Mouse (Mus musculus) forebrain, embryonic 15.5 days (tissue): Measurements from ENCODE around the gene 1110032F04Rik. TPM values are rescaled to one million over a fixed set of nuclear protein-coding genes. Genes with fewer than 3 reads are reported as not detected.
"Not testable (repeated sequence)": the region's sequence is repeated elsewhere in the genome, so short reads cannot be mapped to it uniquely, and the experiment has no call there.

Experiments
- ATAC-seq: fragments of 200-750 bp; cut with Nextera tagmentation; replicated peaks from 2 replicates; pipeline ENCODE4 v1.8.0; 2017; ENCODE audit warnings: mild to moderate bottlenecking, moderate TSS enrichment, moderate library complexity
- H3K27ac ChIP-seq: fragments of 300-500 bp; sonication (generic); replicated peaks from 2 replicates; pipeline ENCODE4 v1.5.1; 2015; ENCODE audit warnings: mild to moderate bottlenecking, inconsistent platforms
- H3K27me3 ChIP-seq: fragments of 300-500 bp; sonication (generic); 2 replicates; pipeline ENCODE4 v1.6.1; 2015; ENCODE audit warnings: inconsistent platforms
- H3K36me3 ChIP-seq: fragments of 300-500 bp; sonication (generic); 2 replicates; pipeline ENCODE4 v1.6.1; 2015; ENCODE audit warnings: mild to moderate bottlenecking, inconsistent platforms
- H3K4me1 ChIP-seq: fragments of 300-500 bp; sonication (generic); 2 replicates; pipeline ENCODE4 v1.6.1; 2015; ENCODE audit warnings: inconsistent platforms
- H3K4me2 ChIP-seq: fragments of 300-500 bp; sonication (generic); replicated peaks from 2 replicates; pipeline ENCODE4 v1.6.1; 2015; ENCODE audit warnings: mild to moderate bottlenecking, inconsistent platforms
- H3K4me3 ChIP-seq: fragments of 300-500 bp; sonication (generic); 2 replicates; pipeline ENCODE4 v1.5.1; 2015; ENCODE audit warnings: mild to moderate bottlenecking, inconsistent platforms
- H3K9ac ChIP-seq: fragments of 300-500 bp; sonication (generic); replicated peaks from 2 replicates; pipeline ENCODE4 v1.6.1; 2015; ENCODE audit warnings: mild to moderate bottlenecking, inconsistent platforms
- H3K9me3 ChIP-seq: fragments of 300-500 bp; sonication (generic); 2 replicates; pipeline ENCODE4 v1.6.1; 2016; ENCODE audit warnings: inconsistent platforms
- WGBS: fragments of 180-500 bp; shearing (Covaris S2); methylation state at CpG from one replicate; pipeline ENCODE4 v1.1.7; 2015; ENCODE audit warnings: mixed read lengths; 5-methylcytosine and 5-hydroxymethylcytosine counted together
- polyA plus RNA-seq: library from polyadenylated mRNA; unstranded; fragments of >200 nt; fragmentation: Nextera tagmentation; extraction: Ambion mirVana; gene quantifications from 2 replicates; pipeline ENCODE4 v1.2.1, GENCODE M21; 2015

1110032F04Rik gene
- polyA plus RNA-seq, 1 experiment from 2014 or later, result 3.5 TPM

GRCm38 (mm10) chr3:68852414-68852813, 17.0 kb upstream of the 1110032F04Rik start:
- H3K9ac ChIP-seq, result no peak overlapping the region
- ATAC-seq, result no peak
- H3K36me3 ChIP-seq, result no peaks in the 10 kb centered on the region
- H3K27ac ChIP-seq, result no peak overlapping the region
- no peak overlapping the region for H3K4me2 ChIP-seq
- 90% methylated on average over 1 of the region's 1 CpGs for WGBS
- H3K27me3 ChIP-seq, result no peaks in the 10 kb centered on the region
- no peaks in the 10 kb centered on the region for H3K9me3 ChIP-seq
- no peak overlapping the region for H3K4me3 ChIP-seq
- H3K4me1 ChIP-seq, result no peaks in the 10 kb centered on the region

GRCm38 (mm10) chr3:68869691-68870567, 543 bp downstream of the 1110032F04Rik start:
- H3K9ac ChIP-seq, result peak overlapping the region; percentile 54
- peak overlapping the region; percentile 96 for H3K4me2 ChIP-seq
- peak; percentile 87 for ATAC-seq
- H3K9me3 ChIP-seq, result no peaks in the 10 kb centered on the region
- peaks cover 9% of the 10 kb centered on the region; the same call in 1 of the 2 replicates for H3K27me3 ChIP-seq
- H3K27ac ChIP-seq, result peak overlapping the region; percentile 16
- under 1% methylated on average over 96 of the region's 96 CpGs for WGBS
- peaks cover 13% of the 10 kb centered on the region for H3K4me1 ChIP-seq
- peak overlapping the region; percentile 68 for H3K4me3 ChIP-seq
- no peaks in the 10 kb centered on the region for H3K36me3 ChIP-seq

- peak overlapping the region; percentile 54 for H3K9ac ChIP-seq
- peaks cover 13% of the 10 kb centered on the region for H3K4me1 ChIP-seq
- H3K9me3 ChIP-seq, result no peaks in the 10 kb centered on the region
- H3K4me3 ChIP-seq, result peak overlapping the region; percentile 68
- H3K4me2 ChIP-seq, result peak overlapping the region; percentile 96
- peaks cover 9% of the 10 kb centered on the region; the same call in 1 of the 2 replicates for H3K27me3 ChIP-seq
- WGBS, result 3% methylated on average over 15 of the region's 15 CpGs
- no peaks in the 10 kb centered on the region for H3K36me3 ChIP-seq
- no peak overlapping the region for H3K27ac ChIP-seq
- peak; percentile 7; the same call in 1 of the 2 replicates for ATAC-seq
Observed at GRCm38 (mm10) chr3:68870568-68870950, 1.2 kb downstream of the 1110032F04Rik start.

- no peak overlapping the region for H3K4me2 ChIP-seq
- no peak for ATAC-seq
- H3K4me3 ChIP-seq, result no peak overlapping the region
- H3K4me1 ChIP-seq, result peaks cover 8% of the 10 kb centered on the region
- H3K9ac ChIP-seq, result no peak overlapping the region
- WGBS, result 88% methylated on average over 2 of the region's 2 CpGs
- H3K27ac ChIP-seq, result no peak overlapping the region
- no peaks in the 10 kb centered on the region for H3K36me3 ChIP-seq
- no peaks in the 10 kb centered on the region for H3K9me3 ChIP-seq
- H3K27me3 ChIP-seq, result peaks cover 9% of the 10 kb centered on the region; the same call in 1 of the 2 replicates
Observed at GRCm38 (mm10) chr3:68874079-68874478, 4.7 kb downstream of the 1110032F04Rik start.

- ATAC-seq, result no peak
- no peak overlapping the region for H3K4me3 ChIP-seq
- 90% methylated on average over 5 of the region's 5 CpGs for WGBS
- H3K4me2 ChIP-seq, result no peak overlapping the region
- H3K9me3 ChIP-seq, result no peaks in the 10 kb centered on the region
- H3K9ac ChIP-seq, result no peak overlapping the region
- no peaks in the 10 kb centered on the region for H3K27me3 ChIP-seq
- H3K4me1 ChIP-seq, result no peaks in the 10 kb centered on the region
- H3K27ac ChIP-seq, result no peak overlapping the region
- H3K36me3 ChIP-seq, result no peaks in the 10 kb centered on the region
Observed at GRCm38 (mm10) chr3:68886845-68887244, 17.5 kb downstream of the 1110032F04Rik start.

GRCm38 (mm10) chr3:68895426-68895825, 26.0 kb downstream of the 1110032F04Rik start:
- Histone ChIP-seq H3K27ac (no peak overlapping the region), H3K36me3 (no peaks in the 10 kb centered on the region; the same call in 1 of the 2 replicates), H3K9ac (no peak overlapping the region), H3K4me2 (no peak overlapping the region), H3K27me3 (no peaks in the 10 kb centered on the region), H3K9me3 (no peaks in the 10 kb centered on the region), H3K4me3 (no peak overlapping the region), H3K4me1 (no peaks in the 10 kb centered on the region)
- WGBS, result 43% methylated on average over 4 of the region's 4 CpGs
- no peak for ATAC-seq

- H3K27me3 ChIP-seq, result no peaks in the 10 kb centered on the region
- no peaks in the 10 kb centered on the region for H3K4me1 ChIP-seq
- no peaks in the 10 kb centered on the region for H3K9me3 ChIP-seq
- no peak overlapping the region for H3K9ac ChIP-seq
- H3K4me3 ChIP-seq, result no peak overlapping the region
- H3K4me2 ChIP-seq, result no peak overlapping the region
- 91% methylated on average over 5 of the region's 5 CpGs for WGBS
- H3K36me3 ChIP-seq, result no peaks in the 10 kb centered on the region; the same call in 1 of the 2 replicates
- no peak for ATAC-seq
- no peak overlapping the region for H3K27ac ChIP-seq
Observed at GRCm38 (mm10) chr3:68897154-68897553, 27.8 kb downstream of the 1110032F04Rik start.

- H3K4me1 ChIP-seq, H3K36me3 ChIP-seq, H3K9me3 ChIP-seq, H3K4me2 ChIP-seq, H3K9ac ChIP-seq, H3K27ac ChIP-seq, ATAC-seq, H3K27me3 ChIP-seq, H3K4me3 ChIP-seq: not testable (repeated sequence)
- 95% methylated on average over 20 of the region's 20 CpGs for WGBS
Observed at GRCm38 (mm10) chr3:68902636-68903035, 33.2 kb downstream of the 1110032F04Rik start.

GRCm38 (mm10) chr3:68904902-68905778, 35.8 kb downstream of the 1110032F04Rik start:
- Histone ChIP-seq H3K27me3 (no peaks in the 10 kb centered on the region), H3K9me3 (no peaks in the 10 kb centered on the region), H3K4me1 (no peaks in the 10 kb centered on the region), H3K36me3 (no peaks in the 10 kb centered on the region), H3K27ac (no peak overlapping the region), H3K4me3 (no peak overlapping the region), H3K9ac (no peak overlapping the region), H3K4me2 (no peak overlapping the region)
- no peak for ATAC-seq
- 74% methylated on average over 2 of the region's 2 CpGs for WGBS

- 91% methylated on average over 4 of the region's 4 CpGs for WGBS
- H3K4me2 ChIP-seq, result no peak overlapping the region
- H3K9ac ChIP-seq, result no peak overlapping the region
- H3K27me3 ChIP-seq, result no peaks in the 10 kb centered on the region
- H3K4me1 ChIP-seq, result no peaks in the 10 kb centered on the region
- H3K36me3 ChIP-seq, result no peaks in the 10 kb centered on the region
- no peak for ATAC-seq
- no peaks in the 10 kb centered on the region for H3K9me3 ChIP-seq
- no peak overlapping the region for H3K4me3 ChIP-seq
- H3K27ac ChIP-seq, result no peak overlapping the region
Observed at GRCm38 (mm10) chr3:68907509-68907908, 38.1 kb downstream of the 1110032F04Rik start.
